Mouse (Mus musculus) colon, adult 2 months (tissue): Measurements from ENCODE around the gene A830005F24Rik. TPM values are rescaled to one million over a fixed set of nuclear protein-coding genes. Genes with fewer than 3 reads are reported as not detected.

Source experiments
- polyA plus RNA-seq: library from polyadenylated mRNA; depleted of rRNA; stranded (reverse); fragments of >200 nt; gene quantifications from 2 replicates; pipeline ENCODE4 v1.2.3, GENCODE M21; 2012; rRNA removed

The A830005F24Rik gene
- not detected in 2 replicates for polyA plus RNA-seq

DNA sequence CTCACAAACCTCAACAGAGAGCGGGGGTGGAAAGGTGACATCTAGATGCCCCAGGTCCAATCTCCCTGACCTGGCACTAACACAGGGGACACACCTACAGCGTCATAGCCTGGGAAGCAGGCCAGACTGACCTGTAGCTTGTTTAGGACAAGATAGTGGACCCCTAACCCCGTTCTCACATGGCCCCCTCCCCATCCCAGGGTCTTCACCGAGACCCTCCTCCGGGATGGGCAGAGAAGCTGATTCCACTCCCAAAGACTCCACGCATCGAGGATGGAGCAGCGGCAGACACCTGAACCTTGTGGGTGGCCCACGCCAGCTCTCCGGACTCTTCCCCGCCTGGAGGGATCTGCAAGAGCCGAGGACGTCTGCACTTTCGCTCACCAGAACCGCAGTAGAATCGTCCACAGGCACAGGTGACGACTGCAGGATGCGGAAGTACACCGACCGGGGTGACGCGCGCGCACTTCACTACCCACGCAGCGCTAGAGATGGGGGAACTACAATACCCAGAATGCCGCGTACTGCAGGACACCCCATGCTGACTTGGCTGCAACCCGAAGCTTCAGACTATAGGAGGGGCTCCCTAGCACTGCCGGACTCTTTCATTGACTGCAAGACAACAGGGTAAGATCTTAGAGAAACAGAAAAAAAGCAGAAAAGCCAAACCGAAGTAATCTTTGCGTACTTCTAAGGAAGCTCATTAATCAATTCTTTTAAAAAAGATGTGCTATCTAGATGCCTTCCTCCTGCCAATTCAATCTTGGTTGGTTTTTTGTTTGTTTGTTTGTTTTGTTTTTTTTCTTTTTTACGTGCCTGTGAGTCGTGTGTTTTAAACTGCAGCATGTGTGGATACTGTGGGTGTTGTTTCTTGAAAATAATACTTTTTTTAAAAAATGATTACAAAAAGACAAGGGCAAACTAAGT lies at the start of gene A830005F24Rik, which contains the start of gene Zfp169:
TSS of gene A830005F24Rik (plus strand) at position 568 of the 927 bp plus-strand sequence.
TSS of gene Zfp169 (minus strand) at position 449 of the 927 bp plus-strand sequence.

Other genes starting within 250 kb of the A830005F24Rik start
- gene Zfp169, start 119 bp upstream of the A830005F24Rik start, polyA plus RNA-seq: 7.7 and 8.1 TPM in 2 replicates
- 0.85 and 1.0 TPM in 2 replicates for gene Ptpdc1, start 112.1 kb downstream of the A830005F24Rik start, polyA plus RNA-seq
- 0.08 TPM in 1 of 2 replicates, not detected in the other for gene Barx1, start 149.4 kb downstream of the A830005F24Rik start, polyA plus RNA-seq